Mouse (Mus musculus): ENCODE data around the gene Slc44a4.
A peak's percentile ranks its signal among the peaks of the same experiment; 100 is the strongest.

DNA sequence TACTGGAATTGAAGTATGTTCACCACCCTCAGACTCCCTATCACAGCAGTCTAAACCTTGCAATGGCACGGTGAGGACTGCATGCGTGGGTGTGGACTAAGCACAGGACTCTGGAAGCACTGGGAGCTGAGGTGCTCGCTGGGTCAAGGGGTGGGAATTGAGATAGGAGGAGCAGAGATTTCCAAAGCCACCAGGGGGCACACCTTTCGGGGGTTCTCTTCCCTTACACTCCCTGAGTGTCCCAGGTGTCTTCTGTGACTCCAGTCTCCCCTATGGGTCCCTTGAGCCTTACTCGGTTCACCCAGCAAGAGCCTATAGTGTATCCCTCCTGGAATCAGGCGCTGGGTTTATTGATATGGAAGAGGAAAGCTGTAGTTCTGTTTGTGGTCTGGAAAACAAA, 8.7 kb downstream of the Slc44a4 start:
- no peak for TF ChIP-seq POLR2A (IDR thresholded peaks at IDR 0.05; ENCODE audit: low read depth, low read length)
- TF ChIP-seq CTCF (IDR thresholded peaks at IDR 0.05; ENCODE audit: extremely low read depth, insufficient read length, insufficient replicate concordance, low read depth, low read length), result peak; percentile 20; the same call in 1 of the 2 replicates
